Comparison of ENCODE assay signal across 32 mouse cellular contexts in the genomic region with DNA sequence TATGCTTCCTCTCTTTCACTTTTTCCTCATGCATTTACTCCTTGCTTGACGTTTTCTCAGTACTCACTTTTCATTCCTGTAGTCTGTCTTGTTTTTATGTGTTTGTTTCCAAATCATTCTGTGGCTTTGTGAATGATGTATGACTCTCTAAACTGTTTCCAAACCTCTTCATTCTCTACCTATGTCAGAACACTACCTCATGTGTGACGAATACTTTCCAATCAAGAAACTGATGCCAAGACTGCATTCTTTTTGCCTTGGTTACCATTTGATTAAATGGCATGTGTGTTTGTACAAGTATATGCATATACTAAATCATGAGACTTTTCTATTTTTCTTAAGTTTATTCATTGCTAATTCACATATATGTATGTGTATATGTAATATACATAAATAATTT.
"Had no signal": no experiment of that assay in that cellular context is flagged by ENCODE, and none has a peak within 500 bp of the region (broad histone marks: within the 10 kb centered on the region; RNA-seq: fewer than 3 reads in every experiment).

No protein-coding gene starts in this region.

- DNase-seq: left cerebral cortex, postnatal 4 days; liver; liver, embryonic 13.5 days; liver, postnatal 0 days; lung, adult 18-20 months; lung, adult 2 months; lung, embryonic 14.5 days; lung, postnatal 10 days; lung, postnatal 14 days; lung, postnatal 36 days; lung, postnatal 4 days; midbrain, embryonic 14.5 days had no signal

- H3K9ac ChIP-seq: limb, embryonic 12.5 days; limb, embryonic 13.5 days; limb, embryonic 15.5 days; liver, embryonic 12.5 days; liver, embryonic 13.5 days; liver, embryonic 14.5 days; liver, embryonic 15.5 days; liver, postnatal 0 days; lung, embryonic 14.5 days; lung, embryonic 15.5 days; midbrain, embryonic 12.5 days; midbrain, embryonic 13.5 days; midbrain, embryonic 15.5 days; neural tube, embryonic 12.5 days had no signal

- H3K27me3 ChIP-seq: limb, embryonic 12.5 days; limb, embryonic 13.5 days; limb, embryonic 15.5 days; liver, embryonic 12.5 days; liver, embryonic 13.5 days; liver, embryonic 15.5 days; lung, embryonic 15.5 days; megakaryocyte, embryonic 14.5 days; midbrain, embryonic 12.5 days; midbrain, embryonic 13.5 days; midbrain, embryonic 15.5 days; neural tube, embryonic 12.5 days had no signal

- H3K4me2 ChIP-seq: limb, embryonic 12.5 days; limb, embryonic 13.5 days; limb, embryonic 15.5 days; liver, embryonic 11.5 days; liver, embryonic 12.5 days; liver, embryonic 13.5 days; liver, embryonic 15.5 days; lung, embryonic 14.5 days; lung, embryonic 15.5 days; midbrain, embryonic 11.5 days; midbrain, embryonic 12.5 days; midbrain, embryonic 13.5 days; midbrain, embryonic 15.5 days; neural tube, embryonic 12.5 days had no signal

- H3K4me1 ChIP-seq: limb, embryonic 10.5 days; limb, embryonic 12.5 days; limb, embryonic 13.5 days; limb, embryonic 15.5 days; liver, embryonic 12.5 days; liver, embryonic 13.5 days; liver, embryonic 15.5 days; lung, embryonic 15.5 days; megakaryocyte, embryonic 14.5 days; midbrain, embryonic 10.5 days; midbrain, embryonic 12.5 days; midbrain, embryonic 13.5 days; midbrain, embryonic 15.5 days; neural tube, embryonic 12.5 days had no signal

- H3K4me3 ChIP-seq: limb, embryonic 10.5 days; limb, embryonic 12.5 days; limb, embryonic 13.5 days; limb, embryonic 15.5 days; liver, embryonic 12.5 days; liver, embryonic 13.5 days; liver, embryonic 15.5 days; lung, embryonic 15.5 days; megakaryocyte, embryonic 14.5 days; midbrain, embryonic 10.5 days; midbrain, embryonic 12.5 days; midbrain, embryonic 13.5 days; midbrain, embryonic 15.5 days; myocyte; neural tube, embryonic 12.5 days had no signal

- H3K27ac ChIP-seq: limb, embryonic 10.5 days; limb, embryonic 12.5 days; limb, embryonic 13.5 days; limb, embryonic 15.5 days; liver, embryonic 12.5 days; liver, embryonic 13.5 days; liver, embryonic 14.5 days; liver, embryonic 15.5 days; lung, embryonic 15.5 days; macrophage; midbrain, embryonic 10.5 days; midbrain, embryonic 12.5 days; midbrain, embryonic 13.5 days; midbrain, embryonic 15.5 days; neural tube, embryonic 12.5 days had no signal

- H3K36me3 ChIP-seq: limb, embryonic 10.5 days; limb, embryonic 12.5 days; limb, embryonic 13.5 days; limb, embryonic 15.5 days; liver, embryonic 12.5 days; liver, embryonic 13.5 days; liver, embryonic 15.5 days; lung, embryonic 15.5 days; midbrain, embryonic 10.5 days; midbrain, embryonic 12.5 days; midbrain, embryonic 13.5 days; midbrain, embryonic 15.5 days; neural tube, embryonic 12.5 days had no signal

- H3K9me3 ChIP-seq: limb, embryonic 10.5 days; limb, embryonic 12.5 days; limb, embryonic 13.5 days; limb, embryonic 15.5 days; liver, embryonic 12.5 days; liver, embryonic 13.5 days; liver, embryonic 15.5 days; lung, embryonic 15.5 days; midbrain, embryonic 10.5 days; midbrain, embryonic 12.5 days; midbrain, embryonic 13.5 days; midbrain, embryonic 15.5 days; neural tube, embryonic 12.5 days had no signal

- ATAC-seq: liver, embryonic 12.5 days; liver, postnatal 0 days; lung, postnatal 0 days; midbrain, embryonic 13.5 days; midbrain, embryonic 15.5 days; midbrain, embryonic 16.5 days had no signal
